Mouse (Mus musculus) stomach, embryonic 15.5 days (tissue): Measurements from ENCODE around the gene Tapbpl. TPM values are rescaled to one million over a fixed set of nuclear protein-coding genes. Genes with fewer than 3 reads are reported as not detected.
A peak's percentile ranks its signal among the peaks of the same experiment; 100 is the strongest.

Experiments
- ATAC-seq: fragments of 200-750 bp; cut with Nextera tagmentation; 2 replicates; pipeline ENCODE4 v1.8.0; 2017; ENCODE audit warnings: low read depth, moderate number of reproducible peaks, moderate TSS enrichment; ENCODE audit not compliant: insufficient read depth, low FRiP score
- H3K27ac ChIP-seq: fragments of 300-500 bp; sonication (generic); 2 replicates; pipeline ENCODE4 v1.5.1; 2015; ENCODE audit warnings: mild to moderate bottlenecking, inconsistent platforms
- H3K27me3 ChIP-seq: fragments of 300-500 bp; sonication (generic); replicated peaks from 2 replicates; pipeline ENCODE4 v1.6.1; 2015; ENCODE audit warnings: inconsistent platforms
- H3K36me3 ChIP-seq: fragments of 300-500 bp; sonication (generic); 2 replicates; pipeline ENCODE4 v1.6.1; 2015; ENCODE audit warnings: inconsistent platforms
- H3K4me1 ChIP-seq: fragments of 300-500 bp; sonication (generic); 2 replicates; pipeline ENCODE4 v1.6.1; 2015; ENCODE audit warnings: inconsistent platforms
- H3K4me2 ChIP-seq: fragments of 300-500 bp; sonication (generic); 2 replicates; pipeline ENCODE4 v1.6.1; 2015; ENCODE audit warnings: mild to moderate bottlenecking, inconsistent platforms
- H3K4me3 ChIP-seq: fragments of 300-500 bp; sonication (generic); replicated peaks from 2 replicates; pipeline ENCODE4 v1.5.1; 2015; ENCODE audit warnings: inconsistent platforms
- H3K9ac ChIP-seq: fragments of 300-500 bp; sonication (generic); 2 replicates; pipeline ENCODE4 v1.6.1; 2015; ENCODE audit warnings: inconsistent platforms
- H3K9me3 ChIP-seq: fragments of 300-500 bp; sonication (generic); 2 replicates; pipeline ENCODE4 v1.6.1; 2016; ENCODE audit warnings: inconsistent platforms
- WGBS: fragments of 180-500 bp; shearing (Covaris S2); methylation state at CpG from one replicate; pipeline ENCODE4 v1.1.7; 2015; 5-methylcytosine and 5-hydroxymethylcytosine counted together
- polyA plus RNA-seq: library from polyadenylated mRNA; unstranded; fragments of >200 nt; fragmentation: Nextera tagmentation; extraction: Ambion mirVana; gene quantifications from 2 replicates; pipeline ENCODE4 v1.2.1, GENCODE M21; 2015

Gene Tapbpl
- polyA plus RNA-seq, 1 experiment from 2014 or later: 8.0 TPM

- no peak within 1 kb of the TSS for H3K27ac ChIP-seq
- 45% methylated on average over 6 of the region's 6 CpGs for WGBS
- no peaks in the 10 kb centered on the region for H3K36me3 ChIP-seq
- H3K9me3 ChIP-seq: no peaks in the 10 kb centered on the region
- no peak within 1 kb of the TSS for H3K4me3 ChIP-seq
- no peak within 1 kb of the TSS for H3K9ac ChIP-seq
- peaks cover 4% of the 10 kb centered on the region for H3K4me1 ChIP-seq
- no peak within 1 kb of the TSS for H3K4me2 ChIP-seq
- no peaks in the 10 kb centered on the region for H3K27me3 ChIP-seq
- no peak for ATAC-seq
These were observed 5.1 kb upstream of the Tapbpl start, which contains the start of gene Cd27 for GRCm38 (mm10) chr6:125236782-125237181. TSS of gene Cd27 (minus strand) at chr6:125237010.

- 78% methylated on average over 6 of the region's 6 CpGs for WGBS
These were observed 4.7 kb upstream of the Tapbpl start for GRCm38 (mm10) chr6:125236341-125236740.

GRCm38 (mm10) chr6:125234520-125234828, 2.8 kb upstream of the Tapbpl start:
- no peak overlapping the region for H3K4me2 ChIP-seq
- H3K9me3 ChIP-seq: no peaks in the 10 kb centered on the region
- H3K4me1 ChIP-seq: peaks cover 9% of the 10 kb centered on the region
- no peak for ATAC-seq
- H3K27ac ChIP-seq: no peak overlapping the region
- H3K27me3 ChIP-seq: no peaks in the 10 kb centered on the region
- H3K4me3 ChIP-seq: no peak overlapping the region
- H3K36me3 ChIP-seq: no peaks in the 10 kb centered on the region
- WGBS: 59% methylated on average over 5 of the region's 5 CpGs
- H3K9ac ChIP-seq: no peak overlapping the region

More at GRCm38 (mm10) chr6:125236341-125236740, 4.7 kb upstream of the Tapbpl start:
- Histone ChIP-seq H3K9ac (no peak overlapping the region), H3K27me3 (no peaks in the 10 kb centered on the region), H3K4me3 (no peak overlapping the region), H3K36me3 (no peaks in the 10 kb centered on the region), H3K9me3 (no peaks in the 10 kb centered on the region), H3K27ac (no peak overlapping the region), H3K4me2 (no peak overlapping the region), H3K4me1 (peaks cover 5% of the 10 kb centered on the region)
- no peak for ATAC-seq

- H3K9me3 ChIP-seq: no peaks in the 10 kb centered on the region
- WGBS: 47% methylated on average over 7 of the region's 7 CpGs
- no peak overlapping the region for H3K9ac ChIP-seq
- H3K27ac ChIP-seq: no peak overlapping the region
- no peaks in the 10 kb centered on the region for H3K27me3 ChIP-seq
- no peak overlapping the region for H3K4me2 ChIP-seq
- no peak for ATAC-seq
- H3K4me3 ChIP-seq: no peak overlapping the region
- no peaks in the 10 kb centered on the region for H3K36me3 ChIP-seq
- H3K4me1 ChIP-seq: peaks cover 9% of the 10 kb centered on the region
These were observed 2.3 kb upstream of the Tapbpl start for GRCm38 (mm10) chr6:125233816-125234519.

GRCm38 (mm10) chr6:125232516-125232915, 856 bp upstream of the Tapbpl start:
- Histone ChIP-seq H3K9ac (no peak overlapping the region), H3K27me3 (no peaks in the 10 kb centered on the region), H3K4me2 (peak overlapping the region; percentile 94), H3K27ac (no peak overlapping the region; the same call in 1 of the 2 replicates), H3K9me3 (no peaks in the 10 kb centered on the region), H3K4me1 (peaks cover 9% of the 10 kb centered on the region), H3K36me3 (no peaks in the 10 kb centered on the region), H3K4me3 (no peak overlapping the region)
- ATAC-seq: no peak
- WGBS: 69% methylated on average over 6 of the region's 6 CpGs

- Histone ChIP-seq H3K27me3 (no peaks in the 10 kb centered on the region), H3K9ac (0 out of 2 replicates have a peak overlapping the region, but pooled peaks have one; percentile 69), H3K4me2 (peak overlapping the region; percentile 94), H3K27ac (peak overlapping the region; percentile 86), H3K9me3 (no peaks in the 10 kb centered on the region), H3K4me1 (peaks cover 9% of the 10 kb centered on the region), H3K4me3 (peak overlapping the region; percentile 61), H3K36me3 (no peaks in the 10 kb centered on the region)
- WGBS: 45% methylated on average over 4 of the region's 4 CpGs
- peak; percentile 3; the same call in 1 of the 2 replicates for ATAC-seq
These were observed 381 bp upstream of the Tapbpl start for GRCm38 (mm10) chr6:125232045-125232437.

- 62% methylated on average over 9 of the region's 9 CpGs for WGBS
- ATAC-seq: no peak
- H3K9ac ChIP-seq: no peak overlapping the region
- 0 out of 2 replicates have a peak, but pooled peaks cover 3% of the 10 kb centered on the region for H3K36me3 ChIP-seq
- peak overlapping the region; percentile 94 for H3K4me2 ChIP-seq
- H3K4me1 ChIP-seq: peaks cover 9% of the 10 kb centered on the region
- H3K27ac ChIP-seq: no peak overlapping the region
- no peaks in the 10 kb centered on the region for H3K27me3 ChIP-seq
- H3K9me3 ChIP-seq: no peaks in the 10 kb centered on the region
- H3K4me3 ChIP-seq: no peak overlapping the region
These were observed 1.1 kb downstream of the Tapbpl start for GRCm38 (mm10) chr6:125230571-125230970.

GRCm38 (mm10) chr6:125225518-125226115, 6.0 kb downstream of the Tapbpl start:
- no peak overlapping the region for H3K9ac ChIP-seq
- ATAC-seq: no peak
- no peaks in the 10 kb centered on the region for H3K27me3 ChIP-seq
- H3K27ac ChIP-seq: no peak overlapping the region
- H3K9me3 ChIP-seq: no peaks in the 10 kb centered on the region
- peaks cover 6% of the 10 kb centered on the region; the same call in 1 of the 2 replicates for H3K36me3 ChIP-seq
- no peak overlapping the region for H3K4me3 ChIP-seq
- WGBS: 84% methylated on average over 5 of the region's 5 CpGs
- H3K4me2 ChIP-seq: no peak overlapping the region
- 0 out of 2 replicates have a peak, but pooled peaks cover 1% of the 10 kb centered on the region for H3K4me1 ChIP-seq

GRCm38 (mm10) chr6:125222577-125222976, 9.1 kb downstream of the Tapbpl start:
- peaks cover under 1% of the 10 kb centered on the region; the same call in 1 of the 2 replicates for H3K4me1 ChIP-seq
- H3K36me3 ChIP-seq: peaks cover 6% of the 10 kb centered on the region; the same call in 1 of the 2 replicates
- no peaks in the 10 kb centered on the region for H3K9me3 ChIP-seq
- no peak overlapping the region for H3K9ac ChIP-seq
- no peak overlapping the region for H3K4me3 ChIP-seq
- WGBS: 74% methylated on average over 3 of the region's 3 CpGs
- H3K4me2 ChIP-seq: no peak overlapping the region
- no peak overlapping the region for H3K27ac ChIP-seq
- H3K27me3 ChIP-seq: no peaks in the 10 kb centered on the region
- no peak for ATAC-seq

- Histone ChIP-seq H3K9ac (no peak overlapping the region), H3K4me2 (no peak overlapping the region), H3K36me3 (peaks cover 6% of the 10 kb centered on the region; the same call in 1 of the 2 replicates), H3K4me3 (no peak overlapping the region), H3K4me1 (peaks cover 2% of the 10 kb centered on the region; the same call in 1 of the 2 replicates), H3K9me3 (no peaks in the 10 kb centered on the region), H3K27ac (no peak overlapping the region), H3K27me3 (no peaks in the 10 kb centered on the region)
- ATAC-seq: no peak
- 48% methylated on average over 2 of the region's 2 CpGs for WGBS
These were observed 9.5 kb downstream of the Tapbpl start for GRCm38 (mm10) chr6:125222146-125222545.

GRCm38 (mm10) chr6:125221115-125221745, 10.4 kb downstream of the Tapbpl start:
- no peak for ATAC-seq
- Histone ChIP-seq H3K27ac (no peak overlapping the region), H3K4me3 (no peak overlapping the region), H3K9me3 (no peaks in the 10 kb centered on the region), H3K27me3 (no peaks in the 10 kb centered on the region), H3K4me2 (no peak overlapping the region), H3K4me1 (peaks cover 5% of the 10 kb centered on the region; the same call in 1 of the 2 replicates), H3K36me3 (peaks cover 3% of the 10 kb centered on the region; the same call in 1 of the 2 replicates), H3K9ac (no peak overlapping the region)
- WGBS: 90% methylated on average over 20 of the region's 20 CpGs

- H3K9me3 ChIP-seq: no peaks in the 10 kb centered on the region
- no peak overlapping the region for H3K27ac ChIP-seq
- ATAC-seq: no peak
- no peaks in the 10 kb centered on the region for H3K27me3 ChIP-seq
- H3K4me3 ChIP-seq: no peak overlapping the region
- no peak overlapping the region for H3K4me2 ChIP-seq
- 70% methylated on average over 4 of the region's 4 CpGs for WGBS
- H3K9ac ChIP-seq: no peak overlapping the region
- H3K36me3 ChIP-seq: no peaks in the 10 kb centered on the region; the same call in 1 of the 2 replicates
- H3K4me1 ChIP-seq: peaks cover 10% of the 10 kb centered on the region; the same call in 1 of the 2 replicates
These were observed 12.7 kb downstream of the Tapbpl start for GRCm38 (mm10) chr6:125218963-125219362.
